Mouse (Mus musculus): ENCODE measurements around the gene Fabp6.
A peak's percentile ranks its signal among the peaks of the same experiment; 100 is the strongest.

Fabp6 gene

DNA sequence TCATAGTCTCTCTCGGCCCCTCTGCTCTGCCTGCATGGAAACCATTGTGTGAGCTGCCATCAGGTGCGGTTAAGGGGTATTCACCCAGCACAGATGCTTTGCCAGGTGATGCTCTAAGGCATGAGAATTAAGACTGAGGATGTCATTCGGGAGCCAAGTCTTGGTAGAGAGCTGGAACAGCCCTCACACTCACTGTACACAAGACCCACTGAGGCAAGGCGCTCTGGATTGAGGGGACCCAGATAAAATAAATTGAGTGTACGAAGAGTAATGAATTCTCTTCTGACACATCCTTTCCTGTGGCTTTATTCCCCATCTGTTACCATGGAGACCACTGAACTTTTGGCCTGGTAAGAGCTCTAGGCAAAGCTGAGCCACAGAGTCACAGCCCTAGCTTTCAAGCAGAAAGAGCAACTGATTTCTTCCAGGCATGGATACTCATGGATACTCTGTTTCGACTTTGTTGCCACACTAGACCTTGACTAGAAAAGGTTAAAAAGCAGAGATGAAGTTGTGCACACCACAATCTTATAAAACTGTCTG, 11.7 kb downstream of the Fabp6 start:
- DNase-seq (ENCODE audit: low read depth), result no peak

- peak; percentile 81 for DNase-seq (ENCODE audit: low read depth)
These were observed 14.8 kb downstream of the Fabp6 start, which contains the start of gene 4933415A04Rik for GRCm38 (mm10) chr11:43586324-43587090. Gene 4933415A04Rik (plus strand): TSS chr11:43587040.

DNA sequence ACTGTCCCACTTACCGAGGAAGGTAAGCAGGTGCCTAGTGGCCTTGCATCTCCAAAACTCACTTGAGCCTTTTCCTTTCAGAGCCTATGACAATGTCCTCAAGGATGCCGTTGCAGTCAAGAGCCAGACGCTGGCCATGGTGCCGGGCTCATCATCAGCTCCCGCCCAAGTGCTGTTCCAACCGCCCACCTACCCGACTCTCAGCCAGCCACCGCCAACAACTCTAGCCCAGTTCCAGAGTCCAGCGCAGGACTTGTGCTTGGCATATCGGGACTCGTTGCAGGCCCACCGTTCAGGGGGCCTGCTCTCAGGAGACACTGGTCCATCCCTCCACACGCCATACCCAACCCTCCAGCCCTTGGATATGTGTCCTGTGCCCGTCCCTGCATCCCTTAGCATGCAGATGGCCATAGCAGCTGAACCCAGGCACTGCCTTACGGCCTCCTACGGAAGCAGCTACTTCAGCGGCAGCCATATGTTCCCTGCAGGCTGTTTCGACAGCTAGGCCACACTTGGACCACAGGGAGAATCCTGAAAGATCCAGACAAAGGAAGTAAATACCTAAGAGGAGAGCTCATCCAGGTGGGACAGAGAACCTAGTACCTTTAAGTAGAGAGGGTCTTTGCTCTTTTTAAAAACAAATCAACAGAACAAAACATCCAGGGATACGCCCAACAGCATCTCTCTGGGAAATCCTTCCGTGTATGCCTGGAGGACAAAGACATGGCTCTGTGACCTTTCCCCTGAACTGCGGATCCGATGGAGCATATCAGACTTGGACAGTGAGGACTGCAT, 15.9 kb downstream of the Fabp6 start:
- DNase-seq (ENCODE audit: low read depth), result no peak

GRCm38 (mm10) chr11:43577713-43578478, 23.4 kb downstream of the Fabp6 start:
- no peak for DNase-seq (ENCODE audit: low read depth)

- no peak for DNase-seq (ENCODE audit: low read depth)
These were observed 25.8 kb downstream of the Fabp6 start for GRCm38 (mm10) chr11:43575376-43576151.

GRCm38 (mm10) chr11:43575061-43575375, 26.3 kb downstream of the Fabp6 start:
- DNase-seq (ENCODE audit: low read depth), result no peak

- DNase-seq (ENCODE audit: low read depth), result no peak
These were observed 31.7 kb downstream of the Fabp6 start for GRCm38 (mm10) chr11:43569595-43569994.

GRCm38 (mm10) chr11:43569188-43569587, 32.2 kb downstream of the Fabp6 start:
- no peak for DNase-seq (ENCODE audit: low read depth)

- peak; percentile 41 for DNase-seq (ENCODE audit: low read depth)
These were observed 33.1 kb downstream of the Fabp6 start for GRCm38 (mm10) chr11:43568263-43568662.

DNA sequence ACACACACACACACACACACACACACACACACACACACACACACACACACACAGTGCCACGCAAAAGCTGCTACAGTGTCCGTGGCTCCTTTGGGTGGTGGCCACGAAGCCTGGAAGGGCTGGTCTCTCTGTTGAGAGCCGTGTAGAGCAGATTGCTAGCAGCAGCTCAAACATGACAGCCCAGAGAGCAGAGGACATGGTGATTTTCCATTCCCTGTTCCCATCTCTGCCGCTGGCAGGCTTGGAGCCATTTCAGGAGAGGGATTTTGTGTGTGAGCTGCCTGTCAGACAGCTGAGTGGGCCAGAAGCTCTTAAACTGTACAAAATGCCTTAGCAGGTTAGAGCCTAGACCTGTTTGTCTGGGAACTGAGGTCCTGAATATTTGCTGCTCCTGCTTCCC, 34.6 kb downstream of the Fabp6 start:
- DNase-seq (ENCODE audit: low read depth), result no peak

DNA sequence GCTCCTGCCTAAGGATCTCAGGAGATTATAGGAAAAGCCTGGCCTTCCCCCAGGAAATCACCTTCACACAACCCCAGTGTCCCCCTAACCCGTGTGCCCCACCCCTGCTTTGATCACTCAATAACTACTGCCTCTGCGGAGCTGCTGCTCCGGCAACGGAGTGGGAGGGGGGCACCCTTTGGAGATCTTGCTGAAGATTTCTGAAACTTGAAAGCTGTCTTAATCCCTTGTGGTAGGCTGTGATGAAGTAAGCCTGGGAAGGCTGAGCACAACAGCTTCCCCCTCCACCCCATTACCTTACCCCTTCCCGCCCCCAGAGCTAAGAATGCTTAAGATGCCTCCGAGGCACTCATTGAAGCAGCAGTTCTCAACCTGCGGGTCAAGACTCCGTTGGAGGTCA, 35.5 kb downstream of the Fabp6 start:
- DNase-seq (ENCODE audit: low read depth), result no peak

DNA sequence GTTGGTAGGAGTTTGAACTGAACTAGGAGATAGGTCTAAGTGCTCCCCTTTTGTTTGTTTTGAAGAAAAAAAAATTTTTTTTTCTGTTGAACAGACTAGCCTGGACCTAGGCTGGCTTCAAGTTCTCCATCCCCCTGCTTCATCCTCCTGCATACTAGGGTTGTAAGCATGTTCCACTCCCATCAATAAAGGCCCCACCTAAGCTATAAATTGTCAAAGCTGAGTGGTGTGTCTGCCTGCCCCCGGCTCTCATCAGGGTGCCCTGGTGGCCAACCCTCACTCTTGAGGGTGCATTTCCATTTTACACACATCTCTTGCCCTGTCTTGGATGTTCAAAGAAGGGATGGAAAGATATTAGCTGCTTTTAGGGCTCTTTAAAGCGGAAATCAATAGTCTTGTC, 35.9 kb downstream of the Fabp6 start:
- no peak for DNase-seq (ENCODE audit: low read depth)

DNA sequence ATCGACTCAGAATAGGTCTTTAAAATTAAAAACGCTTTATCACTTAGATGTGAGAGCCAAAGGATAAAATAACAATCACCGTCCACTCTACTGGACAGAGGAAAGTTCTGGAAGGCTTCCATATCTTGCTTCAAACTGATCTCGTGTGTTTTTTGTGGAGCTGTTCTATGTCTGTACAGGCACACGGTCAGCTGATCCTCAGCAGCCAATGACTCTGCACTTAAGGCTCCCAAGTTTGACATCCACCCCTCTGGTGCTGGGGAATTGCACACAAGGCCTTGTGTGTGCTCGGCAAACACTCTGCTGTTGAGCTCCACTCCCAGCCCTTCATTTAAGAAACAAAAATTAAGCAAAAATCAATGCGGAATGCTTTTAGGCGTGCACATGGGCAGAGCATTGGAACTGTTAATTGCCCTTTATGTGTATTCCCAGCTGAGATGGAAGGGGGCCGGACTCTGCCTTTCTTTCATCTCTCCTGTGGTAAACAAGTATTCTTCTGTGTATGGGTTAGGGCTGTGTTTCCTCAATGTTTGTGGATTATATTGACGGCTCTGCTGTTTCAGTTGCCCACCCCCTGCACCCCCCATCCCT, 37.6 kb downstream of the Fabp6 start:
- no peak for DNase-seq (ENCODE audit: low read depth)

DNA sequence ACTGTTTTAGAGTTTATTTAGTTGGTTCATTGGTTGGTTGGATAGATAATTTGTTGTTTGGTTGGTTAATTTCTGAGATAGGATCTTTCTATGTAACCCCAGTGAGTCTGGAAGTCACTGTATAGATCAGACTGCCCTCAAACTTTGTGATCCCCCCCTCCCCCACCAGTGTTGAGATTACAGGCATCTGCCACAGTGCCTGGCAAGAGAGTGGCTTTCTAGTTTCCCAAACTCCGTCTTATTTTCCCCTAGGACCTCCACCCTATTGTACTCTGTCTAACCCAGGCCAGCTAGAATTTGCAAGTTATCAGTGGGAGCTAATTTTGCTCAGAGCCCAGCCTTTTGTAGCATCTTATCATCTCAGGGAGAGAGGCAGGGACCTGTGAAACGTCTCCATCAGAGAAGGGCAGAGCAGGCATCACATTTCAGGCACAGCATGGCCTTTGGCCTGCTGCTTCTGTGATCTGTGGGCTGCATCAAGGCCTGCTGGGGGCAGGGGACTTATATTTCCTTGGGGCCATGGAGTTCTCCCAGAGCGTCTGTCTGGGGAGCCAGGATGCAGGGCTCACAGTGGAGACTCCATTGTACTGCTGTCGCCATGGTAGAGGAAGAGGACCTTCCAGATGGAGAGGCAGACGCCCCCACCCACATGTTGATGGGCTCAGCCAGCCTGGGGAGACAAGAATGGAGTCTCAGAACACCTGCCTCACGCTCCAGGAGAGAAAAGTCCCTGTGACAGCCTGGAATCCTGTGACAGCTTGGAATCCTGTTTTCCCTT, 41.6 kb downstream of the Fabp6 start:
- no peak for DNase-seq (ENCODE audit: low read depth)

DNA sequence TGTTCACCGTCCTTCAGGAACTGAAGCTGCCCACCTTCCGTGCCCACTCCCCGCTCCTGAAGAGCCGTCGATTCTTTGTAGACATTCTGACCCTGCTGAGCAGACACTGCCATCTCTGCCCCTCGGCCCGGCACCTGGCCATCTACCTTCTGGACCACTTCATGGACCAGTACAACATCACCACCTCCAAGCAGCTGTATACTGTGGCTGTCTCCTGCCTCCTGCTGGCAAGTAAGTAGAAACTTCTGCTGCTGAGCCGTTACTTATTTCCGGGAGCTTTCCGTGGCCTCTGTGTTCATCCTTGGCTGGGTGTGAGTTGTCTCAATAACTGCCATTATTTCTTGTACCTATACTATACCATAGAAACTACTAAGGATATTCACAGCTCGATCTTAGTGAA, 44.8 kb downstream of the Fabp6 start:
- no peak for DNase-seq (ENCODE audit: low read depth)

DNA sequence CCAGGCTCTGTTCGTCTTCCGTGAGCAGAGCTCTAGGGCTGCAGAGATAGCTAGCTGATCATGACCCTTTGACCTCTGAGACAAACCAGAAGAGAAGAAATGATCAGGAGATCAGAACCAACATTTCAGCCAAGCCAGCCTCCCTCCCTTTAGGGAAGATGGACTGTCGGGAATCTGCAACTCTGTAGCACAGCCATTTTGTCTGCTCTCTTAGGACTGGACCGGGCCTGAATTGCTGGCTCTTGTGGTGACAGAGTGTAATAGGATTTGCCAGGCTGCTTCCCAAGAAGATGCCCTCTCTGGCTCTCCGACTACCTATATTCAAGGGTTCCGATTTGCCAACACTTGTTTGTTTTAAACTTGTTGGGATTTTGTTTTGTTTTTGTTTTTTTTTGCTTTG, 48.7 kb downstream of the Fabp6 start:
- DNase-seq (ENCODE audit: low read depth), result no peak

DNA sequence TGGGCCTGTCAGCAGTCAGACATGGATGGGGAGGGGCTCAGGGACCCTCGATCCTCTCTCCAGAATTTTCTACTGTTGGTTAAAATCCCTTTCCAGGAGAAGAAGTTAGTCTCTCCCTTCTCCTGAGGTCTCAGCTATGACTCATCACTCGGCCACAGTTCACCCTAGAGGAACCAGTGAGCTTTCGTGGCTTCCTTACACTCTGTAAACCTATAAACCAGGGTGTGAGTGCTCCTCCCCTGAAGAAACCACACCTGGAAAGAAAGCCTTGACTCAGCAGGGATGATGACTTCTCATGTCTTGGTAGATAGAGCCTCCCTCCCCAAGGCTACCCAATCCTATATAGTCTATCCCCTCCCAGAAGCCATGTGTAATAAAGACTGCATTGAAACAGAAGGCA, 49.6 kb downstream of the Fabp6 start:
- no peak for DNase-seq (ENCODE audit: low read depth)

- DNase-seq (ENCODE audit: low read depth), result no peak
These were observed 51.6 kb downstream of the Fabp6 start for GRCm38 (mm10) chr11:43549701-43550100.

DNA sequence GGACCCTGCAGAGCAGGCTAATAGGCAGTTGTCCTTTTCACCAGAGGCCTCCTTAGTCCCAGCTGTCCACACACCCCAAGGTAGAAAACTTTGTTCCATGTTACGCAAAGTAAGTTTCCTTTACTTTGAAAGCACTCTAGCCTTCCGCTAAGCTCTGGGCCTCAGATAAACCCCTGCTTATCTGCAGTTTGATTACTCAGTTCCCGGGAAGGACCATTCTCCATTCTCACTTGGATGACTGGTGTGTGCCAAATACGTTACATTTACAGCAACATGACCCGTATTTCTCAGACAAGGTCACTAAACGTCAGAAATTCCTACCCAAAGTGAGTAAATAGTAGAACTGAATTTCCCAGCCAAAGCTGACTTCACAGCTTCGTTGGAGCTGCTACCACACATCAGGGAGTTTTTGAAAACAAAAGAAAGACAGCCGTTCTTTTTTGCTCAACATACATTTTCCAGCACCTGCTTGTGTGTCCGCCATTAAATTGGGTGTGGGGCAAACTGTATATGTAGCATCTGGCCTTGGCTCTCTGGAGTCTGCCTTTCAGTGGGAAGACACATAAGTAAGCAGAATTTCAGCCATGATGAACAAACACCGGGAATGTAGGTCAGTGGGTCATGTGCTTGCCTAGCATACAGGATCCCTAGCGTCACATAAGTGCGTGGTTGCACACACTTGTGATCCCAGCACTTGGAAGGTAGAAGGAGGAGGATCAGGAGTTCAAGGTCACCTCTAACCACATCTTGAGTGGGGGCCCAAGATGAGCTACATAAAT, 52.5 kb downstream of the Fabp6 start:
- no peak for DNase-seq (ENCODE audit: low read depth)

- no peak for DNase-seq (ENCODE audit: low read depth)
These were observed 53.2 kb downstream of the Fabp6 start for GRCm38 (mm10) chr11:43548148-43548547.
